Mouse (Mus musculus): ENCODE data around the gene Sik2.

Gene Sik2

GRCm38 (mm10) chr9:50861119-50861839, 147.6 kb downstream of the Sik2 start:
- no peak for DNase-seq

GRCm38 (mm10) chr9:50858681-50859080, 150.2 kb downstream of the Sik2 start:
- DNase-seq = no peak

GRCm38 (mm10) chr9:50857082-50857641, 151.7 kb downstream of the Sik2 start:
- DNase-seq = no peak

GRCm38 (mm10) chr9:50856341-50857081, 152.4 kb downstream of the Sik2 start:
- DNase-seq = peak; percentile 90 to 96

GRCm38 (mm10) chr9:50855780-50856179, 153.1 kb downstream of the Sik2 start:
- no peak for DNase-seq

DNA sequence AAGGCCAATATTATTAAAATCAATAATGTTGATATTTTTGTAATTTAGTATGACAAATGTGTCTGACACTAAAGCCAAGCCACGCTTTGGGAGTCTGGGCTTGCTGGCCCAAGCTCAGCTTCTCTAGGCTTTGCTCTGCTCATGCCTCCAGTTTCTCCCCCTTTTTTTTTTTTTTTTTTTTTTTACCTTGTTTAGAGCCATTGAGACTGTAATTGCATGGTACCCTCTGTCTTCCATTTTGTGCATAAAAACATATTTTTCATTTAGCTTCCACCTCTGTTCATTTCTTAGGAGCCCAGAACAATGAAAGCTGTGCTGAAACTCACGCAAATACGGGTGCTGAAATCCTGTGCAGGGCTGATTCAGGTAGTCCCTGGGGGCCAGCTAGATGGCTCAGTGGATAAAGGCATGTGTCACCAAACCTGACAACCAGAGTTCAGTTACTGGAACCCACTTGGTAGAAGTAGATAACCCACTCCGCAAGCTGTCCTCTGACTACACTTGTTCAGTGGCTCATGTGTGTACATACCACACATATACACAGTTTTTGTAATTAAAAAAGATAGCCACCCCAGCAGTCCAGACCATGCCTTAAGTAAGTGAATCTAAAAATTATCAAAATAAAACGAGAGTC, 153.6 kb downstream of the Sik2 start:
- no peak for DNase-seq

DNA sequence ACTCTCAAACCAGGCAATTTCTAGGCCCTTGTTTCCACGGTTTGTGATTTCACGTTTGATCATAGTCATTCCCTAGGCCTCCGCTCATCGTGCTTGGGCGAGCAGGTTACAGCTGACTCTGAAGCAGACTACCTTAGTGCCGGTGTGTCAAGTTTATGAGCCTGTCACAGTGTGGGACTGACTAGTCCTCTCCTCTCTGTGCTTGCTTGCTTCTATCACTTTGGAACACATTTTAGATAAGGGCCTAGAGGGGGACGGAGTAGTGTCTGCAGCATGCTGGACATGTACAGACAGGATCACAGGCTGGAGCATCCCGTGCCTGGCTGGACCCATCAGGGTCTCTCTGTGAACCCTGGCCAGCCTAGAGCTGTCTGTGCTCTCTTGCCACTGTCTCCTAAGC, 154.5 kb downstream of the Sik2 start:
- no peak for DNase-seq

DNA sequence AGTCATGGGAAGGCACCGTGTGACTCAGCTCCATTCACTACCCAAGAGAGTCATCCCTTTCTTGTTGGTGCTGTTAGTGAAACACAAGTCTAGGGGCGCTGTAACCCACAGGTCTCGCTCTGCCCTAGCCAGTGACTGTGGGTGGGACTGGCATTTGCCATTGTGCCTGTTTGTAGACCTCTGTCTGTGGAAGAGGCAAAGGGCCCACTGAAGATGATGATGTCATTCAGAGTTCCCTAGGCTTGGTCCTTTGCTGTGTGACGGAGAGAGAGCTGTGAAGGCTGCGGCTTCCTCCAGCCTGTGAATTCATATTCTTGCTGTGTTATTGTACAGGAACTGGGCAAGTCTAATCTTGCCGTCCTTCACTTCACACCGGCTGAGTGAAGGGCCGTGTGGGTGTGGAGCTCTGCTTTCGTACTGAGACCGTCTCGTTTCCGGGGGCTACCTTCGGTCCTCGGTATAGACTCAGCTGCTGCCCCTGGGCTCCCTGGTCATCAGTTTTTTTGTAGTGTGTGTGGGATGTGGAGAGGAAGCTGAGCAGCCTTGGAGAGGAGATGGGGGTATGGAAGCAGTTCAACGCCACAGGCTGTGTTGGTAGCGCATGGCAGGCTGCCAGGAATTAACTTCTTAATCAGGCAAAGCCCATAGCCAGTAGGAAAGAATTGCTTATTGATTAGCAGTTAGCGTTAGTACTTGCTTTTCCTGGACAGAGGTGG, 156.1 kb downstream of the Sik2 start:
- DNase-seq = no peak

- DNase-seq = peak in 1 of 2 experiments; percentile 19
These were observed 158.2 kb downstream of the Sik2 start for GRCm38 (mm10) chr9:50850713-50851112.

DNA sequence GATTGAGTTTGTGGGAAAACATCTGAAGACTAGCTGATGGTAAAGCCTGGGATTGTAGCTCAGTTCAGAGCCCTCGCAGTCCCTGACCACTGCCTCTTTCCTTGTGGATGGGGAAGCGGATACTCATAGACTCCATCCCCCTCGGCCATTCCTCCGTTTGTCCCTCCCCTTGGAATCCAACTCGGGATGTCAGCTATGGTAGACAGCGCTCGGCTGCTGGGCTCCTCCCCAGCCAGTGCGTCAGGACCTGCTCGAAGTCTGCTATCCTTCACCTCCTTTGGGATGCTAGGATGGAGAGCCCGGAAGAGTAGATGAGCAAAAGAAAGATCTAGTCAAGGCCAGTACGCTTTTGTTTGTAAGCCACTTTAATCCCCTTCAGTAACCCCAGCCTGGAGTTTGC, 158.6 kb downstream of the Sik2 start:
- no peak for DNase-seq

DNA sequence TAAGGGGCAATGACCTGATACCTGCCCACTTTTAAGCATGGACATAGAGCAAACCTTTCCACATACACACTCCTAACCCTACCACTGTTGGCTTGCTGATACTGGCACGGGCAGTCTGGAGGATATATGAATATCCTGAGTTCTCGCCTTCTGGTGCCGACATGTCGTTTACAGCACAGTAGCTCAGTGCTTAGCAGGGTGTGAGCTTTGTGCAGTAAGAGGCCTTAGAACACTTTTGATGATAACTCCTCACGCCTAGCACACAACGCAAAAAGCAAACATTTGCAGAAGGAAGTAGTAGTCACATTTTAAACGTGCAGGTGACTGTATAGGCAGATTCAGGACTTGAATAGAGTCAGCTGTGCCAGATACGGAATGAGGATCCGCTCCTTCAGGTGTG, 159.1 kb downstream of the Sik2 start:
- no peak for DNase-seq

DNA sequence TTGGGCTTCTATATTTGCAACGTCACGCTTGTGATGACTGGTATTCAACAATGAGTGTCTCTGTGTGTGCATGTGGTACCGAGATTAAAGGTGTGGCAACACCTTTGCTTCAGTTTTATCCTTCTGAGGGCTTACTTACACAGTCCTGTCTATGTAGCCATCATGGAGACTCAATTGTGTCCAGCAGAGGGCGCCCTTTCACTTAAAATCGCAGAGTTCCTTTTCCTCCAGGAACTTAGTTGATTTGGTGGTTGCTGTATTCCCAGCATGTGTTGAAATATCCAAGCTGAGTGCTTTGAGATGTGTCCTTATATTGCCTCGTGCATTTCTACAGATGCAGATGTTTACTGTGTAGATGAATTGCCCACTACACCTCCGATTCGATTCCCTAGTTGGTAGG, 159.6 kb downstream of the Sik2 start:
- DNase-seq = peak; percentile 77 to 82

GRCm38 (mm10) chr9:50848821-50849220, 160.1 kb downstream of the Sik2 start:
- no peak for DNase-seq

GRCm38 (mm10) chr9:50847606-50848368, 161.1 kb downstream of the Sik2 start:
- DNase-seq = no peak

- no peak for DNase-seq
These were observed 161.7 kb downstream of the Sik2 start for GRCm38 (mm10) chr9:50847133-50847532.

DNA sequence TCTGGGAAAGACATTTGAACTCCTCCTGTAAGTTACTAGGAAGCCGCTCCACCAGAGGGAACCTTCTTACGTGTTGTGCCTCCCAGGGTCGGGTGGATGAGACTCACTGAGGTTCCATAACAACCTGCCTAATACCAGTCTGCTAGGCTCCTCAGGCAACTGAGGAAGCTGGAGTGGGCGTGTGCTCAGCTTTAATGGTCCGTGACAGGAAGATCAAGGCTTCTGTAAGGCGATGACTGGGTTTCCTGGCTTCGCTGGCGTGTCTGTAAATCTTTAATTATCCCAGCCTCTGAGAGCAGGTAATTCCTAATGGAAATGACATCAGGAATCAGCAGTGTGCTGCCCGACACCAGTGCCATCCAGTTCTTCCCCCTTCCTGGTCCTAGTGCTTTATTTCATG, 163.3 kb downstream of the Sik2 start:
- no peak for DNase-seq

GRCm38 (mm10) chr9:50845081-50845480, 163.8 kb downstream of the Sik2 start, which contains the start of gene Ppp2r1b:
Ppp2r1b (plus strand) TSS chr9:50845301.
- no peak for DNase-seq
